Comparison of ENCODE assay signal across 16 mouse cellular contexts in genomic region chr11:67536413-67536812, GRCm38 (mm10).
DNase-seq lines count a peak whose midpoint lies in the region; ATAC-seq lines count a peak whose summit lies in the region.
"Had no signal": no experiment of that assay in that cellular context is flagged by ENCODE, and none has a peak within 500 bp of the region (broad histone marks: within the 10 kb centered on the region; RNA-seq: fewer than 3 reads in every experiment).

No protein-coding gene starts in this region.

- 29% methylated on average over 1 of the region's 1 CpGs for WGBS in heart, embryonic 14.5 days
- 64% methylated on average over 1 of the region's 1 CpGs for WGBS in kidney, embryonic 16.5 days
- 38% methylated on average over 1 of the region's 1 CpGs for WGBS in liver, embryonic 15.5 days (ENCODE audit: insufficient replicate concordance)
- WGBS in liver, embryonic 11.5 days, result 81% methylated on average over 1 of the region's 1 CpGs

- peak; percentile 58; the same call in 1 of the 2 replicates for ATAC-seq in heart, embryonic 14.5 days (ENCODE audit: insufficient number of reproducible peaks, insufficient read depth, low FRiP score, low read depth)
- ATAC-seq in kidney, embryonic 16.5 days (ENCODE audit: low FRiP score, low TSS enrichment), result peak; percentile 49; the same call in 1 of the 2 replicates
- ATAC-seq in liver, embryonic 15.5 days (ENCODE audit: insufficient read depth), result peak; percentile 25; the same call in 1 of the 2 replicates
- no peak for ATAC-seq in liver, embryonic 11.5 days (replicated peaks; ENCODE audit: low FRiP score)
- ATAC-seq: forebrain, embryonic 13.5 days; forebrain, postnatal 0 days; intestine, embryonic 16.5 days had no signal

- no peaks in the 10 kb centered on the region for H3K9me3 ChIP-seq in heart, embryonic 14.5 days (ENCODE audit: control insufficient read depth, low read length)
- H3K9me3 ChIP-seq in kidney, embryonic 16.5 days (ENCODE audit: low read length), result no peaks in the 10 kb centered on the region
- no peaks in the 10 kb centered on the region for H3K9me3 ChIP-seq in liver, embryonic 15.5 days (replicated peaks)
- no peaks in the 10 kb centered on the region for H3K9me3 ChIP-seq in liver, embryonic 11.5 days (ENCODE audit: control insufficient read depth, low read length)
- H3K9me3 ChIP-seq: embryonic facial prominence, embryonic 10.5 days; forebrain, embryonic 13.5 days; hindbrain, embryonic 15.5 days had no signal

- H3K27me3 ChIP-seq in heart, embryonic 14.5 days (ENCODE audit: control insufficient read depth, insufficient read depth, low read length), result no peaks in the 10 kb centered on the region
- no peaks in the 10 kb centered on the region for H3K27me3 ChIP-seq in kidney, embryonic 16.5 days (ENCODE audit: insufficient read depth, low read length)
- no peaks in the 10 kb centered on the region for H3K27me3 ChIP-seq in liver, embryonic 15.5 days
- no peaks in the 10 kb centered on the region for H3K27me3 ChIP-seq in liver, embryonic 11.5 days (replicated peaks; ENCODE audit: control insufficient read depth, insufficient read depth, low read length)
- H3K27me3 ChIP-seq: forebrain, embryonic 13.5 days; hindbrain, embryonic 15.5 days had no signal

- H3K4me2 ChIP-seq in heart, embryonic 14.5 days (ENCODE audit: low read length), result no peak overlapping the region
- H3K4me2 ChIP-seq in kidney, embryonic 16.5 days (replicated peaks; ENCODE audit: low read depth, low read length), result no peak overlapping the region
- no peak overlapping the region for H3K4me2 ChIP-seq in liver, embryonic 15.5 days
- H3K4me2 ChIP-seq in liver, embryonic 11.5 days, result no peak overlapping the region
- H3K4me2 ChIP-seq: forebrain, embryonic 13.5 days; hindbrain, embryonic 15.5 days had no signal

- H3K4me1 ChIP-seq in heart, embryonic 14.5 days (ENCODE audit: control insufficient read depth in 2 of 2, insufficient read depth in 2 of 2, low read length in 2 of 2), result peaks cover 13 to 17% of the 10 kb centered on the region in 2 experiments
- H3K4me1 ChIP-seq in kidney, embryonic 16.5 days (ENCODE audit: insufficient read depth, low read length), result peaks cover 8% of the 10 kb centered on the region
- no peaks in the 10 kb centered on the region for H3K4me1 ChIP-seq in liver, embryonic 15.5 days (replicated peaks)
- no peaks in the 10 kb centered on the region for H3K4me1 ChIP-seq in liver, embryonic 11.5 days (replicated peaks; ENCODE audit: control insufficient read depth, insufficient read depth, low read length)
- H3K4me1 ChIP-seq: forebrain, embryonic 13.5 days; hindbrain, embryonic 15.5 days had no signal

- H3K4me3 ChIP-seq in heart, embryonic 14.5 days (ENCODE audit: control insufficient read depth in 1 of 2, insufficient read depth in 1 of 2, low read depth in 1 of 2, low read length in 2 of 2), result no peak overlapping the region
- no peak overlapping the region for H3K4me3 ChIP-seq in kidney, embryonic 16.5 days (ENCODE audit: low read length)
- H3K4me3 ChIP-seq in liver, embryonic 15.5 days (replicated peaks), result no peak overlapping the region
- no peak overlapping the region for H3K4me3 ChIP-seq in liver, embryonic 11.5 days (ENCODE audit: low read depth, low read length)
- H3K4me3 ChIP-seq: embryonic facial prominence, embryonic 10.5 days; forebrain, embryonic 13.5 days; hindbrain, embryonic 15.5 days had no signal

- H3K27ac ChIP-seq in heart, embryonic 14.5 days (replicated peaks in 1 of 2; ENCODE audit: control insufficient read depth in 1 of 2, insufficient read depth in 1 of 2, low read depth in 2 of 2, low read length in 2 of 2), result peak overlapping the region in 1 of 2 experiments; percentile 53; a peak in 1 of 4 replicates
- no peak overlapping the region for H3K27ac ChIP-seq in kidney, embryonic 16.5 days (ENCODE audit: low read length)
- no peak overlapping the region for H3K27ac ChIP-seq in liver, embryonic 15.5 days (replicated peaks)
- no peak overlapping the region for H3K27ac ChIP-seq in liver, embryonic 11.5 days (ENCODE audit: low read depth, low read length)
- H3K27ac ChIP-seq: embryonic facial prominence, embryonic 10.5 days; forebrain, embryonic 13.5 days; hindbrain, embryonic 15.5 days had no signal

- peak; percentile 58 to 73 for DNase-seq in adrenal gland, adult (ENCODE audit: inconsistent age in 2 of 2, low spot score in 1 of 2)
- no peak for DNase-seq in adrenal gland, postnatal 25 days
- no peak for DNase-seq in heart, adult 11 months
- DNase-seq in kidney, adult 11 months, result no peak
- no peak for DNase-seq in liver, embryonic 11.5 days (ENCODE audit: low spot score)
- DNase-seq: cerebellum, adult 2 months; cerebellum, postnatal 10 days; forebrain, postnatal 0 days; gastrocnemius, postnatal 14 days had no signal

- H3K9ac ChIP-seq in heart, embryonic 14.5 days (ENCODE audit: low read length), result no peak overlapping the region
- no peak overlapping the region for H3K9ac ChIP-seq in kidney, embryonic 16.5 days (replicated peaks; ENCODE audit: low read length)
- H3K9ac ChIP-seq in liver, embryonic 15.5 days, result no peak overlapping the region
- no peak overlapping the region for H3K9ac ChIP-seq in liver, embryonic 11.5 days (ENCODE audit: low read depth, low read length)
- H3K9ac ChIP-seq: forebrain, embryonic 13.5 days; forebrain, postnatal 0 days; hindbrain, embryonic 15.5 days had no signal

- H3K36me3 ChIP-seq in heart, embryonic 14.5 days (ENCODE audit: control insufficient read depth, insufficient read depth, low read length), result no peaks in the 10 kb centered on the region
- no peaks in the 10 kb centered on the region for H3K36me3 ChIP-seq in kidney, embryonic 16.5 days (ENCODE audit: insufficient read depth, low read length)
- H3K36me3 ChIP-seq in liver, embryonic 15.5 days (replicated peaks), result no peaks in the 10 kb centered on the region
- H3K36me3 ChIP-seq in liver, embryonic 11.5 days (ENCODE audit: control insufficient read depth, insufficient read depth, low read length), result no peaks in the 10 kb centered on the region
- H3K36me3 ChIP-seq: embryonic facial prominence, embryonic 10.5 days; hindbrain, embryonic 15.5 days had no signal

Comparison
In these comparisons a context has a peak if more than half of its experiments do, and no peak if none do; other contexts are left out.
1. DNase-seq: peak in adrenal gland, adult (2 of 2); none in adrenal gland, postnatal 25 days (single experiment), heart, adult 11 months (single experiment), kidney, adult 11 months (single experiment) and liver, embryonic 11.5 days (single experiment).